Mouse (Mus musculus): Measurements from ENCODE around the gene Pelo. TPM values are rescaled to one million over a fixed set of nuclear protein-coding genes. Genes with fewer than 3 reads are reported as not detected.

Pelo gene
- polyA plus RNA-seq (2014; fragmentation: Nextera tagmentation; extraction: Ambion mirVana) = 5.7 and 6.7 TPM in 2 replicates

GRCm38 (mm10) chr13:115090069-115090976 is at the start of gene Pelo:
Pelo (minus strand) TSS chr13:115090186.
- under 1% methylated on average over 60 of the region's 60 CpGs for WGBS
- Histone ChIP-seq H3K9me3 (ENCODE audit: control insufficient read depth, low read depth, low read length) (no peaks in the 10 kb centered on the region), H3K36me3 (ENCODE audit: control insufficient read depth, insufficient read depth, low read length) (peaks cover 4% of the 10 kb centered on the region; the same call in 1 of the 2 replicates), H3K27me3 (ENCODE audit: control insufficient read depth, insufficient read depth, low read length) (no peaks in the 10 kb centered on the region), H3K27ac (ENCODE audit: low read length) (peak within 1 kb of the TSS; percentile 96), H3K9ac (replicated peaks; ENCODE audit: low read depth, low read length) (peak within 1 kb of the TSS; percentile 79), H3K4me3 (ENCODE audit: low read depth, low read length) (peak within 1 kb of the TSS; percentile 60), H3K4me2 (replicated peaks; ENCODE audit: low read depth, low read length) (peak within 1 kb of the TSS; percentile 72), H3K4me1 (ENCODE audit: control insufficient read depth, insufficient read depth, low read length) (peaks cover 14% of the 10 kb centered on the region; the same call in 1 of the 2 replicates)
- peak; percentile 94 for ATAC-seq (ENCODE audit: insufficient number of reproducible peaks, insufficient read depth, low FRiP score, low read depth)

GRCm38 (mm10) chr13:115138513-115138912 is 48.5 kb upstream of the Pelo start:
- no peak overlapping the region for H3K9ac ChIP-seq (replicated peaks; ENCODE audit: low read depth, low read length)
- ATAC-seq (ENCODE audit: insufficient number of reproducible peaks, insufficient read depth, low FRiP score, low read depth) = no peak
- H3K27ac ChIP-seq (ENCODE audit: low read length) = no peak overlapping the region
- H3K36me3 ChIP-seq (ENCODE audit: control insufficient read depth, insufficient read depth, low read length) = no peaks in the 10 kb centered on the region
- H3K4me2 ChIP-seq (replicated peaks; ENCODE audit: low read depth, low read length) = no peak overlapping the region
- no peak overlapping the region for H3K4me3 ChIP-seq (ENCODE audit: low read depth, low read length)
- no peaks in the 10 kb centered on the region for H3K9me3 ChIP-seq (ENCODE audit: control insufficient read depth, low read depth, low read length)
- 90% methylated on average over 7 of the region's 7 CpGs for WGBS
- H3K4me1 ChIP-seq (ENCODE audit: control insufficient read depth, insufficient read depth, low read length) = no peaks in the 10 kb centered on the region
- H3K27me3 ChIP-seq (ENCODE audit: control insufficient read depth, insufficient read depth, low read length) = no peaks in the 10 kb centered on the region

GRCm38 (mm10) chr13:115136761-115137160 is 46.8 kb upstream of the Pelo start:
- H3K27ac ChIP-seq (ENCODE audit: low read length) = no peak overlapping the region
- H3K4me1 ChIP-seq (ENCODE audit: control insufficient read depth, insufficient read depth, low read length) = no peaks in the 10 kb centered on the region
- no peaks in the 10 kb centered on the region for H3K36me3 ChIP-seq (ENCODE audit: control insufficient read depth, insufficient read depth, low read length)
- H3K4me2 ChIP-seq (replicated peaks; ENCODE audit: low read depth, low read length) = no peak overlapping the region
- no peak overlapping the region for H3K9ac ChIP-seq (replicated peaks; ENCODE audit: low read depth, low read length)
- no peaks in the 10 kb centered on the region for H3K9me3 ChIP-seq (ENCODE audit: control insufficient read depth, low read depth, low read length)
- 73% methylated on average over 3 of the region's 3 CpGs for WGBS
- no peak overlapping the region for H3K4me3 ChIP-seq (ENCODE audit: low read depth, low read length)
- no peaks in the 10 kb centered on the region for H3K27me3 ChIP-seq (ENCODE audit: control insufficient read depth, insufficient read depth, low read length)
- ATAC-seq (ENCODE audit: insufficient number of reproducible peaks, insufficient read depth, low FRiP score, low read depth) = no peak

GRCm38 (mm10) chr13:115132435-115132834 is 42.4 kb upstream of the Pelo start:
- no peaks in the 10 kb centered on the region for H3K9me3 ChIP-seq (ENCODE audit: control insufficient read depth, low read depth, low read length)
- no peak for ATAC-seq (ENCODE audit: insufficient number of reproducible peaks, insufficient read depth, low FRiP score, low read depth)
- WGBS = 17% methylated on average over 5 of the region's 5 CpGs
- no peak overlapping the region for H3K4me3 ChIP-seq (ENCODE audit: low read depth, low read length)
- no peak overlapping the region for H3K4me2 ChIP-seq (replicated peaks; ENCODE audit: low read depth, low read length)
- no peak overlapping the region for H3K9ac ChIP-seq (replicated peaks; ENCODE audit: low read depth, low read length)
- H3K36me3 ChIP-seq (ENCODE audit: control insufficient read depth, insufficient read depth, low read length) = no peaks in the 10 kb centered on the region
- H3K27me3 ChIP-seq (ENCODE audit: control insufficient read depth, insufficient read depth, low read length) = no peaks in the 10 kb centered on the region
- H3K4me1 ChIP-seq (ENCODE audit: control insufficient read depth, insufficient read depth, low read length) = no peaks in the 10 kb centered on the region
- no peak overlapping the region for H3K27ac ChIP-seq (ENCODE audit: low read length)

GRCm38 (mm10) chr13:115131381-115131780 is 41.4 kb upstream of the Pelo start:
- Histone ChIP-seq H3K9ac (replicated peaks; ENCODE audit: low read depth, low read length) (no peak overlapping the region), H3K4me2 (replicated peaks; ENCODE audit: low read depth, low read length) (no peak overlapping the region), H3K4me3 (ENCODE audit: low read depth, low read length) (no peak overlapping the region), H3K9me3 (ENCODE audit: control insufficient read depth, low read depth, low read length) (no peaks in the 10 kb centered on the region), H3K36me3 (ENCODE audit: control insufficient read depth, insufficient read depth, low read length) (no peaks in the 10 kb centered on the region), H3K27ac (ENCODE audit: low read length) (no peak overlapping the region), H3K27me3 (ENCODE audit: control insufficient read depth, insufficient read depth, low read length) (no peaks in the 10 kb centered on the region), H3K4me1 (ENCODE audit: control insufficient read depth, insufficient read depth, low read length) (no peaks in the 10 kb centered on the region)
- 61% methylated on average over 3 of the region's 3 CpGs for WGBS
- no peak for ATAC-seq (ENCODE audit: insufficient number of reproducible peaks, insufficient read depth, low FRiP score, low read depth)

- H3K27me3 ChIP-seq (ENCODE audit: control insufficient read depth, insufficient read depth, low read length) = no peaks in the 10 kb centered on the region
- ATAC-seq (ENCODE audit: insufficient number of reproducible peaks, insufficient read depth, low FRiP score, low read depth) = no peak
- H3K4me3 ChIP-seq (ENCODE audit: low read depth, low read length) = no peak overlapping the region
- H3K4me1 ChIP-seq (ENCODE audit: control insufficient read depth, insufficient read depth, low read length) = no peaks in the 10 kb centered on the region
- no peaks in the 10 kb centered on the region for H3K36me3 ChIP-seq (ENCODE audit: control insufficient read depth, insufficient read depth, low read length)
- no peak overlapping the region for H3K4me2 ChIP-seq (replicated peaks; ENCODE audit: low read depth, low read length)
- H3K27ac ChIP-seq (ENCODE audit: low read length) = no peak overlapping the region
- H3K9ac ChIP-seq (replicated peaks; ENCODE audit: low read depth, low read length) = no peak overlapping the region
- WGBS = 84% methylated on average over 2 of the region's 2 CpGs
- no peaks in the 10 kb centered on the region for H3K9me3 ChIP-seq (ENCODE audit: control insufficient read depth, low read depth, low read length)
Observed at GRCm38 (mm10) chr13:115130035-115130434, 40.0 kb upstream of the Pelo start.

- 91% methylated on average over 1 of the region's 1 CpGs for WGBS
- Histone ChIP-seq H3K4me1 (ENCODE audit: control insufficient read depth, insufficient read depth, low read length) (no peaks in the 10 kb centered on the region), H3K4me3 (ENCODE audit: low read depth, low read length) (no peak overlapping the region), H3K27me3 (ENCODE audit: control insufficient read depth, insufficient read depth, low read length) (no peaks in the 10 kb centered on the region), H3K36me3 (ENCODE audit: control insufficient read depth, insufficient read depth, low read length) (no peaks in the 10 kb centered on the region), H3K4me2 (replicated peaks; ENCODE audit: low read depth, low read length) (no peak overlapping the region), H3K9me3 (ENCODE audit: control insufficient read depth, low read depth, low read length) (no peaks in the 10 kb centered on the region), H3K27ac (ENCODE audit: low read length) (no peak overlapping the region), H3K9ac (replicated peaks; ENCODE audit: low read depth, low read length) (no peak overlapping the region)
- no peak for ATAC-seq (ENCODE audit: insufficient number of reproducible peaks, insufficient read depth, low FRiP score, low read depth)
Observed at GRCm38 (mm10) chr13:115127826-115128225, 37.8 kb upstream of the Pelo start.

- ATAC-seq (ENCODE audit: insufficient number of reproducible peaks, insufficient read depth, low FRiP score, low read depth) = no peak
Observed at GRCm38 (mm10) chr13:115126534-115126933, 36.5 kb upstream of the Pelo start.

More at GRCm38 (mm10) chr13:115126534-115126933, 36.5 kb upstream of the Pelo start:
- H3K27me3 ChIP-seq (ENCODE audit: control insufficient read depth, insufficient read depth, low read length) = no peaks in the 10 kb centered on the region
- H3K27ac ChIP-seq (ENCODE audit: low read length) = no peak overlapping the region
- no peaks in the 10 kb centered on the region for H3K36me3 ChIP-seq (ENCODE audit: control insufficient read depth, insufficient read depth, low read length)
- 95% methylated on average over 2 of the region's 2 CpGs for WGBS
- no peak overlapping the region for H3K4me2 ChIP-seq (replicated peaks; ENCODE audit: low read depth, low read length)
- no peak overlapping the region for H3K9ac ChIP-seq (replicated peaks; ENCODE audit: low read depth, low read length)
- H3K9me3 ChIP-seq (ENCODE audit: control insufficient read depth, low read depth, low read length) = no peaks in the 10 kb centered on the region
- no peak overlapping the region for H3K4me3 ChIP-seq (ENCODE audit: low read depth, low read length)
- H3K4me1 ChIP-seq (ENCODE audit: control insufficient read depth, insufficient read depth, low read length) = no peaks in the 10 kb centered on the region
